ENCODE assay signal across 8 mouse cellular contexts in the genomic region with DNA sequence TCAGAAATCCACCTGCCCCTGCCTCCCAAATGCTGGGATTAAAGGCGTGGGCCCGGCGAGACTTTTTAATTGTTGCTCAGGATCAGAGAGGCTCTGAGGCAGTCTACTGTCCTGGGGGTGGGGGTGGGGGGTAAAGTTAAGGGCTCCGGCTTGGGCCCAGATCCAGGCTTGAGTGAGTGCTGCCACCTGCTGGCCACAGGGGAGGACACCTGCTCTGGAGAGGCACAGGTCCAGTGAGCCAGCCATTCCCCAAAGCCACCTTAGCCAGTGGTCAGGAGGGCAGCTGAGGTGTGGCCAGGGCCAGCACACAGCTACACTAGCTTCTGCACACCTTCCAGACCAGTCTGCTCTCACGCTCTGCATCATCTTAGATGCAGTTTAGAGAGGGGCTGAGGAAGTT. TPM values are rescaled to one million over a fixed set of nuclear protein-coding genes. Genes with fewer than 3 reads are reported as not detected.
DNase-seq lines count a peak whose midpoint lies in the region; ATAC-seq and TF ChIP-seq lines count a peak whose summit lies in the region.

No protein-coding gene starts in this region.

- H3K9ac ChIP-seq in intestine, embryonic 15.5 days, result no peak overlapping the region
- H3K9ac ChIP-seq in liver, embryonic 14.5 days (replicated peaks), result no peak overlapping the region
- H3K9ac ChIP-seq in stomach, embryonic 14.5 days (replicated peaks; ENCODE audit: low read depth, low read length), result no peak overlapping the region

- intact Hi-C loops in gastrocnemius, adult 2 months (cut with DNase I), result loop anchor here (1.0 to 5.0 kb wide), 3 partner anchors 46 to 221 kb away; partner anchors contain the start of gene C1ql1

- H3K4me3 ChIP-seq in gastrocnemius, adult 2 months, result no peak overlapping the region
- no peak overlapping the region for H3K4me3 ChIP-seq in intestine, embryonic 15.5 days (replicated peaks)
- no peak overlapping the region for H3K4me3 ChIP-seq in liver, embryonic 14.5 days (ENCODE audit: insufficient read depth in 1 of 2, low read depth in 2 of 2, low read length in 2 of 2)
- no peak overlapping the region for H3K4me3 ChIP-seq in stomach, embryonic 14.5 days (ENCODE audit: low read depth, low read length)

- DNase-seq in frontal cortex, postnatal 36 days (ENCODE audit: low spot score in 2 of 2), result peak; percentile 59 to 68
- peak; percentile 72 for DNase-seq in cerebellum, adult 9-10 months
- DNase-seq in gastrocnemius, adult 2 months, result peak; percentile 83
- peak in 1 of 3 experiments; percentile 36 for DNase-seq in liver, embryonic 14.5 days (ENCODE audit: low read depth in 3 of 3, low spot score in 3 of 3)
- peak; percentile 34 to 68 for DNase-seq in natural killer cell, adult 2 months (ENCODE audit: low spot score in 2 of 2)

- H3K36me3 ChIP-seq in intestine, embryonic 15.5 days, result peaks cover 25% of the 10 kb centered on the region
- no peaks in the 10 kb centered on the region for H3K36me3 ChIP-seq in liver, embryonic 14.5 days (replicated peaks; ENCODE audit: control insufficient read depth, insufficient read depth, low read depth)
- H3K36me3 ChIP-seq in stomach, embryonic 14.5 days (ENCODE audit: control insufficient read depth, insufficient read depth, low read length), result peaks cover 37% of the 10 kb centered on the region

- no peaks in the 10 kb centered on the region for H3K9me3 ChIP-seq in intestine, embryonic 15.5 days
- H3K9me3 ChIP-seq in liver, embryonic 14.5 days (ENCODE audit: control insufficient read depth, low read length), result no peaks in the 10 kb centered on the region
- H3K9me3 ChIP-seq in stomach, embryonic 14.5 days (ENCODE audit: control insufficient read depth, low read depth, low read length), result no peaks in the 10 kb centered on the region

- WGBS in intestine, embryonic 15.5 days, result 8% methylated on average over 5 of the region's 5 CpGs
- 13% methylated on average over 5 of the region's 5 CpGs for WGBS in liver, embryonic 14.5 days (ENCODE audit: insufficient replicate concordance)
- WGBS in stomach, embryonic 14.5 days, result 10% methylated on average over 5 of the region's 5 CpGs

- peaks cover 24% of the 10 kb centered on the region for H3K27me3 ChIP-seq in intestine, embryonic 15.5 days (replicated peaks)
- H3K27me3 ChIP-seq in liver, embryonic 14.5 days (ENCODE audit: control insufficient read depth, insufficient read depth, low read length), result peaks cover 43% of the 10 kb centered on the region
- H3K27me3 ChIP-seq in stomach, embryonic 14.5 days (ENCODE audit: control insufficient read depth, insufficient read depth, low read length), result 0 out of 2 replicates have a peak, but pooled peaks cover 4% of the 10 kb centered on the region

- peak; percentile 84 for TF ChIP-seq CTCF in gastrocnemius, adult 2 months (IDR thresholded peaks at IDR 0.05)
- TF ChIP-seq CTCF in liver, embryonic 14.5 days (IDR thresholded peaks at IDR 0.05; ENCODE audit: low read depth), result peak; percentile 93

- H3K4me1 ChIP-seq in intestine, embryonic 15.5 days (replicated peaks), result peaks cover 21% of the 10 kb centered on the region
- peaks cover 2% of the 10 kb centered on the region in 2 experiments for H3K4me1 ChIP-seq in liver, embryonic 14.5 days (replicated peaks; ENCODE audit: control insufficient read depth in 2 of 2, insufficient read depth in 2 of 2, low read length in 1 of 2)
- peaks cover 14% of the 10 kb centered on the region; the same call in 1 of the 2 replicates for H3K4me1 ChIP-seq in stomach, embryonic 14.5 days (ENCODE audit: control insufficient read depth, insufficient read depth, low read length)

- no peak overlapping the region for H3K4me2 ChIP-seq in intestine, embryonic 15.5 days (replicated peaks)
- no peak overlapping the region for H3K4me2 ChIP-seq in liver, embryonic 14.5 days (ENCODE audit: low read depth)
- H3K4me2 ChIP-seq in stomach, embryonic 14.5 days (replicated peaks; ENCODE audit: low read depth, low read length), result no peak overlapping the region

- no peak for TF ChIP-seq EP300 in liver, embryonic 14.5 days (IDR thresholded peaks at IDR 0.05; ENCODE audit: low read depth)

- H3K27ac ChIP-seq in gastrocnemius, adult 2 months, result no peak overlapping the region
- H3K27ac ChIP-seq in intestine, embryonic 15.5 days, result no peak overlapping the region
- H3K27ac ChIP-seq in liver, embryonic 14.5 days, result no peak overlapping the region
- no peak overlapping the region for H3K27ac ChIP-seq in stomach, embryonic 14.5 days (ENCODE audit: low read length)

- ATAC-seq in frontal cortex, adult (ENCODE audit: low TSS enrichment), result no peak
- peak; percentile 50; the same call in 1 of the 2 replicates for ATAC-seq in intestine, embryonic 15.5 days
- ATAC-seq in liver, embryonic 14.5 days (ENCODE audit: insufficient read depth), result 0 out of 2 replicates have a peak, but pooled peaks have one; percentile 29
- peak; percentile 38; the same call in 1 of the 2 replicates for ATAC-seq in stomach, embryonic 14.5 days (ENCODE audit: insufficient number of reproducible peaks, insufficient read depth, low FRiP score, low read depth)

RNA-seq across cellular contexts. Expression of gene Nmt1, which starts 35.0 kb away (rescaled TPM):
- total RNA-seq in gastrocnemius, adult 2 months (2021), result 10 to 100 TPM; 43.8 to 51.9 TPM
- polyA plus RNA-seq in intestine, embryonic 15.5 days (2015; fragmentation: Nextera tagmentation; extraction: Ambion mirVana), result 60.0 and 66.6 TPM in 2 replicates
- polyA plus RNA-seq in liver, embryonic 14.5 days (2012; rRNA removed), result 18.4 and 22.3 TPM in 2 replicates
- 44.3 and 51.2 TPM in 2 replicates for polyA plus RNA-seq in liver, embryonic 14.5 days (2014; fragmentation: Nextera tagmentation; extraction: Ambion mirVana)
- 55.1 and 62.4 TPM in 2 replicates for polyA plus RNA-seq in stomach, embryonic 14.5 days (2014; fragmentation: Nextera tagmentation; extraction: Ambion mirVana)

RNA-seq across cellular contexts. Expression of gene Dcakd, which starts 35.2 kb away (rescaled TPM):
- 10 to 100 TPM; 12.4 to 25.8 TPM for total RNA-seq in gastrocnemius, adult 2 months (2021)
- 101 and 105 TPM in 2 replicates for polyA plus RNA-seq in intestine, embryonic 15.5 days (2015; fragmentation: Nextera tagmentation; extraction: Ambion mirVana)
- 25.1 and 27.8 TPM in 2 replicates for polyA plus RNA-seq in liver, embryonic 14.5 days (2012; rRNA removed)
- 25.7 and 30.6 TPM in 2 replicates for polyA plus RNA-seq in liver, embryonic 14.5 days (2014; fragmentation: Nextera tagmentation; extraction: Ambion mirVana)
- 185 and 198 TPM in 2 replicates for polyA plus RNA-seq in stomach, embryonic 14.5 days (2014; fragmentation: Nextera tagmentation; extraction: Ambion mirVana)

RNA-seq across cellular contexts. Expression of gene C1ql1, which starts 46.5 kb away (rescaled TPM):
- not detected for total RNA-seq in gastrocnemius, adult 2 months (2021)
- 4.2 and 4.4 TPM in 2 replicates for polyA plus RNA-seq in intestine, embryonic 15.5 days (2015; fragmentation: Nextera tagmentation; extraction: Ambion mirVana)
- 0.17 and 0.21 TPM in 2 replicates for polyA plus RNA-seq in liver, embryonic 14.5 days (2012; rRNA removed)
- 0.15 TPM in 1 of 2 replicates, not detected in the other for polyA plus RNA-seq in liver, embryonic 14.5 days (2014; fragmentation: Nextera tagmentation; extraction: Ambion mirVana)
- 9.4 and 11.1 TPM in 2 replicates for polyA plus RNA-seq in stomach, embryonic 14.5 days (2014; fragmentation: Nextera tagmentation; extraction: Ambion mirVana)
